Mouse (Mus musculus): ENCODE measurements around the gene Lgr6. TPM values are rescaled to one million over a fixed set of nuclear protein-coding genes. Genes with fewer than 3 reads are reported as not detected.
A peak's percentile ranks its signal among the peaks of the same experiment; 100 is the strongest.

Gene Lgr6
- 3.2 and 4.2 TPM in 2 replicates for polyA plus RNA-seq (2012; rRNA removed)
- polyA plus RNA-seq (2014; fragmentation: Nextera tagmentation; extraction: Ambion mirVana) = 8.3 and 9.5 TPM in 2 replicates

DNA sequence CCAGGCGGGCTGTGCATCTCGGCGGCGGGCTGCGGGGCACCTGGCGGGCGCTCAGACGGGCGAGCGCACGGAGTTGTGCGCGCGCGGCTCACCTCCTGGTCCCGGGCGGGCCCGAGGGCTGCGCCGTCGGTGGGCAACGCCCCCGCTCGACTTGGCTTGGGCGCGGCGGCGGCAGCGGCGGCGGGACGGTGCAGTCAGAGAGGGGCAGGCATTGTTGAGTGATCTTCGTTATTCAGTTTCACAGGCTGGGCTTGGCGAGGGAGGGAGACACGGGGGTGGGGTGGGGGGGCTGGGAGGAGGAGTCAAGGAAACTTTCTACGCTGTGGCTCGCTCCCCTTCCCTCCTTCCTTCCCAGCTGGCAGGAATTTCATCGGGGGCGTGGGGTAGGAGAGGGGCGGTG lies at the start of gene Lgr6:
Gene Lgr6 (minus strand): TSS at position 153 of the 400 bp plus-strand sequence.
- no peak for TF ChIP-seq POLR2A (IDR thresholded peaks at IDR 0.05; ENCODE audit: borderline replicate concordance, extremely low read depth, insufficient read depth, insufficient read length)
- no peaks in the 10 kb centered on the region for H3K36me3 ChIP-seq (ENCODE audit: control insufficient read depth, insufficient read depth, low read length)
- H3K27me3 ChIP-seq (ENCODE audit: control insufficient read depth, insufficient read depth, low read length) = peaks cover 37% of the 10 kb centered on the region
- H3K9me3 ChIP-seq (ENCODE audit: control insufficient read depth, low read length) = no peaks in the 10 kb centered on the region
- peak; percentile 17 for DNase-seq (ENCODE audit: low spot score)
- H3K9ac ChIP-seq (ENCODE audit: low read depth, low read length, severe bottlenecking) = peak within 1 kb of the TSS; percentile 49
- peaks cover 3% of the 10 kb centered on the region; the same call in 1 of the 2 replicates for H3K4me1 ChIP-seq (ENCODE audit: control insufficient read depth, insufficient read depth, low read length)
- ATAC-seq (ENCODE audit: low FRiP score, low read depth) = peak; percentile 35
- WGBS = under 1% methylated on average over 23 of the region's 40 CpGs
- H3K4me2 ChIP-seq (replicated peaks; ENCODE audit: low read depth, low read length, severe bottlenecking) = peak within 1 kb of the TSS; percentile 67
- H3K27ac ChIP-seq (replicated peaks; ENCODE audit: low read depth, low read length) = no peak within 1 kb of the TSS
- peak within 1 kb of the TSS; percentile 44 for H3K4me3 ChIP-seq (replicated peaks; ENCODE audit: low read length)

DNA sequence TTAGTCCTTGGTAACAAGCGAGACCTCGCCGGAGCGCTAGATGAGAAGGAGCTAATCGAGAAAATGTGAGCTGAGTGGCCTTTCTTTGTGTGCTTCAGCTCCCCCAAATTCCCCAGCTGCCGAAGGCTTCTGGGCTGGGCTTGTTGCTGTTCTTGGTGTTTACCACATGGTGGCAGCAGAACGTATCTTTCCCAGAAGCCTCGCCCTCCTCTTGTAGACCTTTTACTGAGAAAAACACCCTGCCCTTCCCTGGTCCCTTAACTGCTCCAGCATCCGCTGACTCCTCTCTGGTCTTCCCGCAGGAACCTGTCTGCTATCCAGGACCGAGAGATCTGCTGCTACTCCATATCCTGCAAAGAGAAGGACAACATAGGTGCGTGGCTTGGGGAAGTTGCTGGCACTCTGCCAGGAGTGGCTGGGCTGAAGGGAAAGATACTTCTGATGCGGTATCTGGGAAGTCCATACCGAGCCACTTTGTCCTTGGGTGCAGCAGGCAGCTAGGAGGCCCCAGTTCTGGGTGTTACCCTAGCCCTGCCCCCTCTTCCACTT lies 49.4 kb upstream of the Lgr6 start:
- no peaks in the 10 kb centered on the region for H3K9me3 ChIP-seq (ENCODE audit: control insufficient read depth, low read length)
- DNase-seq (ENCODE audit: low spot score) (peak; percentile 94), ATAC-seq (ENCODE audit: low FRiP score, low read depth) (peak; percentile 85)
- peaks cover 16% of the 10 kb centered on the region for H3K4me1 ChIP-seq (ENCODE audit: control insufficient read depth, insufficient read depth, low read length)
- H3K4me3 ChIP-seq (replicated peaks; ENCODE audit: low read length) = peak overlapping the region; percentile 19; the same call in 1 of the 2 replicates
- H3K4me2 ChIP-seq (replicated peaks; ENCODE audit: low read depth, low read length, severe bottlenecking) = peak overlapping the region; percentile 45
- H3K36me3 ChIP-seq (ENCODE audit: control insufficient read depth, insufficient read depth, low read length) = peaks cover 24% of the 10 kb centered on the region
- H3K9ac ChIP-seq (ENCODE audit: low read depth, low read length, severe bottlenecking) = peak overlapping the region; percentile 52
- no peaks in the 10 kb centered on the region for H3K27me3 ChIP-seq (ENCODE audit: control insufficient read depth, insufficient read depth, low read length)
- H3K27ac ChIP-seq (replicated peaks; ENCODE audit: low read depth, low read length) = peak overlapping the region; percentile 86
- WGBS = 1% methylated on average over 14 of the region's 14 CpGs
- TF ChIP-seq POLR2A (IDR thresholded peaks at IDR 0.05; ENCODE audit: borderline replicate concordance, extremely low read depth, insufficient read depth, insufficient read length) = no peak

DNA sequence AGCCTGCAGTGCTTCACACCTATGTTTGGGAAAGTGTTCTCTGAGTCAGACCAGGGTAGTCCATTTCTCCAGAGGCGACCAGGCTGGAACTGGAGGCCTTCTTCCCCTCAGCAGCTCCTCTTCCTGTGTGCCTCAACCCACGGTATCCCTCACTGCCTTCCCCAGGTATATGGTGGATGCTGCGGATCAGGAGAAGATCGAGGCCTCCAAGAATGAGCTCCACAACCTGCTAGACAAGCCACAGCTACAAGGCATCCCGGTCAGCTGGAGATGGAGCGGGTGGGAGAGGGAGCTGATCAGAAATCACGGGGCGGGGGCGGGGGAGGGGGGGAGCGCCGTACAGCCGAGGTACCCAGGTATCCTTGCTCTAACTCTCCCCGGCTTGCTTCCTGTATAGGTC lies 48.9 kb upstream of the Lgr6 start:
- ATAC-seq (ENCODE audit: low FRiP score, low read depth) = peak; percentile 41
- peaks cover 17% of the 10 kb centered on the region for H3K4me1 ChIP-seq (ENCODE audit: control insufficient read depth, insufficient read depth, low read length)
- H3K4me2 ChIP-seq (replicated peaks; ENCODE audit: low read depth, low read length, severe bottlenecking) = peak overlapping the region; percentile 45
- peak overlapping the region; percentile 52 for H3K9ac ChIP-seq (ENCODE audit: low read depth, low read length, severe bottlenecking)
- DNase-seq (ENCODE audit: low spot score) = no peak
- H3K27ac ChIP-seq (replicated peaks; ENCODE audit: low read depth, low read length) = peak overlapping the region; percentile 86
- no peak for TF ChIP-seq POLR2A (IDR thresholded peaks at IDR 0.05; ENCODE audit: borderline replicate concordance, extremely low read depth, insufficient read depth, insufficient read length)
- no peaks in the 10 kb centered on the region for H3K27me3 ChIP-seq (ENCODE audit: control insufficient read depth, insufficient read depth, low read length)
- H3K9me3 ChIP-seq (ENCODE audit: control insufficient read depth, low read length) = no peaks in the 10 kb centered on the region
- H3K36me3 ChIP-seq (ENCODE audit: control insufficient read depth, insufficient read depth, low read length) = peaks cover 24% of the 10 kb centered on the region
- H3K4me3 ChIP-seq (replicated peaks; ENCODE audit: low read length) = peak overlapping the region; percentile 19; the same call in 1 of the 2 replicates
- 11% methylated on average over 11 of the region's 13 CpGs for WGBS

DNA sequence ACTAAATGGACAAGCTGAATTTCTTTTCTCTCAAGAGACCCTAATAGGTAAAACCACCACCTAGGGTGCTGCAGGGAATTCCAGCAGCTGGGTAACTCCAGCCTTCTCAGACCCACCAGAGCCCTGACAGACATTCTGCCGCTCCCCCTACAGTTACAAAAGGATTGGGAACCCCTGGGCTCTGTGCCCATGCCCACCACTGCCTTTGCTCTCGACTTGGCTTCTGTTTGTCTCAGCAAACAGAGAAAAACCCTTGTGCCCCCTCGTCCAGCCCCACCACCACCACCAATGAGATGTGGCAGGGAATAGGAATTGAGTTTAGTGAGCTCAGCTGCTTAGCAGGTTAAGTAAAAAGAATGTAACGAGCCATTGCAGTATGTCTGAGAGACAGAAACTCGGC lies 43.9 kb upstream of the Lgr6 start:
- peaks cover 3% of the 10 kb centered on the region; the same call in 1 of the 2 replicates for H3K27me3 ChIP-seq (ENCODE audit: control insufficient read depth, insufficient read depth, low read length)
- peaks cover 25% of the 10 kb centered on the region for H3K4me1 ChIP-seq (ENCODE audit: control insufficient read depth, insufficient read depth, low read length)
- DNase-seq (ENCODE audit: low spot score) (no peak), ATAC-seq (ENCODE audit: low FRiP score, low read depth) (no peak)
- no peak overlapping the region for H3K4me2 ChIP-seq (replicated peaks; ENCODE audit: low read depth, low read length, severe bottlenecking)
- no peak for TF ChIP-seq POLR2A (IDR thresholded peaks at IDR 0.05; ENCODE audit: borderline replicate concordance, extremely low read depth, insufficient read depth, insufficient read length)
- no peak overlapping the region for H3K9ac ChIP-seq (ENCODE audit: low read depth, low read length, severe bottlenecking)
- H3K36me3 ChIP-seq (ENCODE audit: control insufficient read depth, insufficient read depth, low read length) = peaks cover 6% of the 10 kb centered on the region; the same call in 1 of the 2 replicates
- no peak overlapping the region for H3K27ac ChIP-seq (replicated peaks; ENCODE audit: low read depth, low read length)
- 41% methylated on average over 5 of the region's 5 CpGs for WGBS
- H3K9me3 ChIP-seq (ENCODE audit: control insufficient read depth, low read length) = no peaks in the 10 kb centered on the region
- H3K4me3 ChIP-seq (replicated peaks; ENCODE audit: low read length) = no peak overlapping the region

DNA sequence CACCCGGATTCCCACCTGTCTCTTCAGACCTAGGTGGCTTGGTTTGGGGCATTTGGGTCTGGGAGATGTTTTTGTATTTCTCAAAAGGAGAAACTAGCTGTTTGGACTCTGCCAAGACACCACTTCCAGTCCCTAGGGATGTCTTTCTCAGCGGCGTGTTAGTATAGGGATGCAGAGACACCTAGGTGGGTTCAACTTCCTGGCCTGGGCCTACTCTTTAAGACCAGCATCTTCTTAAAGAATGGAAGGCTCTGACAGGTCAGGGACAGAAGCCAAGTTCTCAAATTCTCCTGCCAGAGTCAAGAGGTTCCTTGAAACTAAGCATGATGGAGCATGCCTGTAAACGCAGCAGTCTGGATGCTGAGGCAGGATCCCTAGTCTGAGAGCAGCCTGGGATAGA lies 43.4 kb upstream of the Lgr6 start:
- no peak overlapping the region for H3K27ac ChIP-seq (replicated peaks; ENCODE audit: low read depth, low read length)

More for the DNA sequence above, 43.4 kb upstream of the Lgr6 start:
- Histone ChIP-seq H3K4me2 (replicated peaks; ENCODE audit: low read depth, low read length, severe bottlenecking) (peak overlapping the region; percentile 90), H3K9ac (ENCODE audit: low read depth, low read length, severe bottlenecking) (peak overlapping the region; percentile 94; the same call in 1 of the 2 replicates), H3K36me3 (ENCODE audit: control insufficient read depth, insufficient read depth, low read length) (peaks cover 6% of the 10 kb centered on the region; the same call in 1 of the 2 replicates), H3K4me3 (replicated peaks; ENCODE audit: low read length) (peak overlapping the region; percentile 98), H3K9me3 (ENCODE audit: control insufficient read depth, low read length) (no peaks in the 10 kb centered on the region), H3K4me1 (ENCODE audit: control insufficient read depth, insufficient read depth, low read length) (peaks cover 22% of the 10 kb centered on the region), H3K27me3 (ENCODE audit: control insufficient read depth, insufficient read depth, low read length) (peaks cover 3% of the 10 kb centered on the region; the same call in 1 of the 2 replicates)
- ATAC-seq (ENCODE audit: low FRiP score, low read depth) (no peak), DNase-seq (ENCODE audit: low spot score) (no peak)
- no peak for TF ChIP-seq POLR2A (IDR thresholded peaks at IDR 0.05; ENCODE audit: borderline replicate concordance, extremely low read depth, insufficient read depth, insufficient read length)
- WGBS = 65% methylated on average over 4 of the region's 4 CpGs

Data from limb, embryonic 14.5 days (tissue).